Mouse (Mus musculus) gastrocnemius, adult 8-10 months (tissue): Measurements from ENCODE around the gene Tead3. TPM values are rescaled to one million over a fixed set of nuclear protein-coding genes. Genes with fewer than 3 reads are reported as not detected.
A peak's percentile ranks its signal among the peaks of the same experiment; 100 is the strongest.

ENCODE experiments used
- DNase-seq, 2 experiments: peaks; one replicate each; pipeline ENCODE4 v3.0.0; 2022; ENCODE audit warnings: low spot score in 2 of 2
- total RNA-seq, 4 experiments: library from RNA; stranded (reverse); gene quantifications; 2 replicates each; pipeline ENCODE4 v1.2.4; 2022

Gene Tead3
- total RNA-seq, result 1 to 10 TPM; 3.2 to 5.7 (median 4.5) TPM

DNA sequence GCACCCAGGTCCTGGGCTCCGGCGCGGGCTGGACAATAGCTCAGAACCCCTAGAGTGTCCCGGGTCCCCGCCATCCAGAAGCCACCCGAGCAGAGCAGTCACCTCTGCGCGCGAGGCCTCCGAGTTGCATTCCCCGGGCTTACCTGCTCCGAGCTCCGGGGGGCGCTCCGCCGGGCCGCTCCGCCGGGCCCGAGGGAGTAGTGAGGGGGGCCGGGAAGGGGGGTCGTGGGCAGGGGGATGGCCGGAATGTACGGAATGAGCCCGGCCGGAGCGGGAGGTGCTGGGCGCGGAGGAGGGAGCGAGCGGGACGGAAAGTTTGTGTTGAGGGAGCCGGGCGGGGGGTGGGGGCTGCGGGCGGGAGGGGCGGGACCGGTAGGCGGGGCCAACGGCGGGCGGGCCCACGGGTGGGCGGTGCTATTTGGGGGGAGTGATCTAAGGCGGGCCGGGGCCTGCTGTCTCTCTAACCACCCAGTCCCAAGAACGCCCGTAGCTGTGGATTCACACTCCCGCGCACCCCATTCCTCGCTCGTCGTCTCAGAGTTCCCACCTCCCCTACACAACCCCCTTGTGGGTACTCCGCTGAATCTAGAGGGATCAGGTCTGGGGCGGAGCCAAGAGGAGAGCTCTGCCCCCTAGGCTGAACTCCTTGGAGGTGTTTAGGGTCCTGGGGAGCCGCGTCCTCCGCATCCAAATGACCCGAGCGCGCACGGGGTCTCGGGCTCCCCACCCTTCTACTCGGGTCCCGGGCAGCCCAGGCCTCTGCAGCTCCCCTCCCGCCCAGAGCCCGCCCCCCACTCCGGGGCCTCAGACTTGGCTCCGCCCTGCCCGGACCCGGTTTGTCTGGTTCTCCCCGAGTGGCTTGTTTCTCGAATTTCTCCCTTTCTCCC lies at the start of gene Tead3:
Gene Tead3, minus strand, starts transcription at position 352 of the 887 bp plus-strand sequence.
- peak; percentile 56 to 64 for DNase-seq

DNA sequence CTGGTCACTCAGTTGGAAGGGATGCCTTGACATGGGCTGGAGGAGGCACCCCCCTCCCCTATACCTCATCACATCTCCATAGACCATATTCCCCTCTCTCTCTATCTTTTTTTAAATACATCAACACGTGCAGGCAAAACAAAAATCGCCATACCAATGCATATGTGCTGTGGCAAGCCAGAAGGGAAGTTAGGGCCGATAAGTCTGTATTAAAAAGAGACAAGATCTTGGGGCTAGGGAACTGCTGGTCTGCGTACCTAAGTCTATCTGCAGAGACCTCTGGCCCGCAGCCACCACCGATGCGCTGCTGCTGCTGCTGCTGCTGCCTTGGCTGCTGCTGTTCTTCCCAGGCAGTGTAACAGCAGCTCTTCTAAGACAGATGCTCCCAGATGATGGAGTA lies 44.4 kb upstream of the Tead3 start:
- no peak for DNase-seq

DNA sequence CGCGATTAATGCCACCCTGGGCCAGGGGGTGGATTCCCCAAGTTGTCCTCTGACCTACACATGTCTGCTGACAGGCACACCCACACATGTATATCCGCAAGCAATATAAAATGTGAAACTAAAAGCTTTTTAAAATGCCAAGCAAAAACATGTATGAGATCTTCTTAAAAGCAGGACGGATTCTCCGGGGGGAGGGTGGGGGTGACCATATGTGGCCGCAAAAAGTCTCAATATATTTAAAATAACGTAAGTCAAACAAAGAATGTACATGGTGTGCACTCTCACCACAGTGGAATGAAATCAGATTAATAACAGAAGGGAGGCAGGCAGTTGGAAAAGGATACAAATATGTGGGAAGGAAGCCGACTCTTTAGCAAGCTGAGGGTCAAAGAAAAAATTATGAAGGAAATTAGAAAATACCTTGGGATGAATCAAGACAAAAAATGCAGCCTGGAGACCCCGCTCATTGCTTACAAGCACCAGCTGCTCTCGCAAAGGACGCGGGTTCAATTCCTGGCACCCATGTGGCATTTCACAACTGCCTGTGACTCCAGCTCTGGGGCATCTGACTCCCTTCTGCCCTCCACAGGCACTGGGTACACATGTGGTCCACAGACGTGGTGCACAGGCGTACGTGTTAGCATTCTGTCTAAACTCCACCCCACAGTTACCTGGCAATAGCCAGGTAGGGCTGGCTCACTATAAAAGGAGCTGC lies 43.6 kb upstream of the Tead3 start:
- DNase-seq, result no peak

DNA sequence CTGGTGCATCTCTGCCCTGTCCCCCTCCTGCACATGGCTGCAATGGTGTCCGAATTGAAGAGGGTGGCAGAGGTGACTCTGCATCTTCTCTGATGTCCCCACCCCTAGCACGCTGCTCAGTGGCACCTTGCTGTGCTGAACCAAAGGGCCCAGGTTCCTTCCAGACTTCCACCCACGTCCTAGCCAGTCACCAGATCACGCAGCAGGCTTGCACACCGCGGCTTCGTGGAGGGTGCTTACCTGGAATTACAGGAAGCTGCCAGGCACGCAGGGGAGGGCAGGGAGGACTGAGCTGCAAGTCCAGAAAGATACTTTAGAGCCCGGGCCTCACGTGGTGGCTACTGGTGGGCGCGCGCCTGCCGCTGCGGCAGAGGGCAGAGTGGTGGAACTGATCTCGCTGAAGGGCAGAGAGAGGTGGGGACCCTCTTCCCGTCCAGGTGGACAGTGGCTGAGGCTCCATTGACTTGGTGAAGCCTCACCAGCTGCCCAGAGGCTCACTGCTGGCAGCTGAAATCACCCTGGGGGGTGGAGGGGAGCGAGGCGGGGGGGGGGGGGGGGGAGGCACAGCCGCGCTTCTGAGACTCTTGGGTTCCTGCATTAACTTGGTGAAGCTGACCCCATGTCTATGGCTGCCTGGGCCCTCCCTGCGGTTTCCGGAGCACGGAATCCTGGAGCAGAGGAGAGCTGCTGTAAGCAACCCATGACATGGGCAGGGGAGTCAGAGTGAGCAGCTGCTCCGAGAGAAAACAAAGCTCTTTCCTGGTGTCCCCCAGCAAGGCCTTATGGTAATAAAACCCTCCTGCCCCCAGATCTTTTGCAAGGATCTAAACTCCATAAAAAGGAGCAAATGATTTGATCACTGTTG lies 41.2 kb upstream of the Tead3 start:
- DNase-seq, result no peak

DNA sequence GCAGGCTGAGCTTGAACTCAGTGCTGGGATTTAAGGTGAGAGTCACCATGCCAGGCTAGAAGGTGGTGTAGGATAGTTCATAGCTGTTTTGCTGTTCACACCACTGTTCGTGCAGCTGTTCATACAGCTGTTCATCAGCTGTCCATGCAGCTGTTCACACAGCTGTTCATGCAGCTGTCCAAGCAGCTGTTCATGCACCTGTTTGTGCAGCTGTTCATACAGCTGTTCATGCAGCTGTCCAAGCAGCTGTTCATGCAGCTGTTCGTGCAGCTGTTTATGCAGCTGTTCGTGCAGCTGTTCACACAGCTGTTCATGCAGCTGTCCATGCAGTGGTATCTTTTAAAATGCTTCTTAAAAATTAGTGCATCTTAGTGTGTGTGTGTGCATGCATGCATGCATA lies 37.9 kb upstream of the Tead3 start:
- no peak for DNase-seq

DNA sequence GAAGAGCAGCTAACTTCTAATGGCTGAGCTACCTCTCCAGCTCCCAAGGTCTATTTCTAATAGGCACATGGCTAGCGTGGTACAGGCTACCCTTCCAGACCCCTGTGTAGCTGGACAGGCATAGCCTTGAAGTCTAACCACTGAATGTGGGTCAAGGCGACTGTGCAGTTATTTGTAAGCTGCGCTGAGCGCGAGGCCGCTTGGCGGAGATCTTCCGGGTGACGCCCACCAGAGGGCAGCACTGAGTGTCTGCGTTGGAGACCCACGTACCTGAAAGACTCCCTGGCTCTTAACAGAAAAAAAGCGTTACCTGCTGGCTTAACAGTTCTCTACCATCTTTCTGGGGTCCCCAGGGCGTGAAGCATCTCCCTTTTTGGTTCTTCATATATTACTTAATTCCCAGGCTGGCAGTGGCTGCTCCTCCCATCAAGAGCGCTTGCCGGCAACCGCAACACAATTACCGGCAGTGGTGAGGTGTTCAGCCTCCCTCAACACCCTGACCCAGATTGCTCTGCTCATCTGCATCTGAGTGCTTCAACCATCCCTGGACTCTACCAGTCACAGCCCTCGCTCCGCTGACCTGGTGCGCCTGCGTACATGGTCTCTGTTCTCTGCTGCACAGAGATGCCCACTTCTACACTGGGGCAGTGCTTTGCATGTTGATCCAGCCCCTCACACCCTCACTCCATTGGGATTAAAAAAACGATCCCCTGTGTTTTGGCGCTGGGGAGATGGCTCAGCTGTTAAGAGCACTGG lies 35.7 kb upstream of the Tead3 start:
- peak; percentile 55 to 68 for DNase-seq

DNA sequence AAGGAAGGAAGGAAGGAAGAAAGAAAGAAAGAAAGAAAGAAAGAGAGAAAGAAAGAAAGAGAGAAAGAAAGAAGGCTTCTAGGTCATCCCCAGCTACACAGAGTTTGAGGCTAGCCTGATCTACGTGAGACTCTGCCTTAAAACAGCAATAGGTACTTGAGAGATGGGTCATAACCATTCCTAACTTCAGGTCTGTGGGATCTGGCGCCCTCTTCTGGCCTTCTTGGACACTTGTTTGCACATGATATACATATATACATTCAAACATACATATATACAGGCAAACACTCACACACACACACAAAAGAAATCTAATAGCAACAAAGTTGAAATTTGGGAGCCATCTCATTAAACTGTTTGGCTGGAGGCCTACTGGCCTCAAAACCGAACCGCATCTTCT lies 33.7 kb upstream of the Tead3 start:
- DNase-seq, result no peak

DNA sequence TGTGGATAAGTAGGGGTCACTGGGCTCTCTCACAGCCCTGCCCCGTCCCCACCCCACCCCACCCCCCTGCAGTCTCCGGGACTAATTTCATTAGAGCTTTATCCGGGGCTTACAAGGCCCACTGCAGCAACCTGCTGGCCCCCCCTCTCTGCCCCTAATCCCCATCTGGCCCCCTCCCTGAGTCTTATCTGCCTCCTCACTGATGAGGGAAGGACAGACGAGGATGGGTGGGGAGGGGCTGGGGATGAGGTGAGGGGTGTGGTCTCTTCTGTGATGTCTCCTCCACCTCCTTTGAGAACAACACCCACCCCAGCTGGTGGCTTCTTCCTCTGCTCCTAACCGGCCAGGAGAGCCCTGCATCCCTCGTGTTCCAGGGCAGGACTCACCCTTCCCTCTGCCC lies 29.6 kb upstream of the Tead3 start:
- no peak for DNase-seq

DNA sequence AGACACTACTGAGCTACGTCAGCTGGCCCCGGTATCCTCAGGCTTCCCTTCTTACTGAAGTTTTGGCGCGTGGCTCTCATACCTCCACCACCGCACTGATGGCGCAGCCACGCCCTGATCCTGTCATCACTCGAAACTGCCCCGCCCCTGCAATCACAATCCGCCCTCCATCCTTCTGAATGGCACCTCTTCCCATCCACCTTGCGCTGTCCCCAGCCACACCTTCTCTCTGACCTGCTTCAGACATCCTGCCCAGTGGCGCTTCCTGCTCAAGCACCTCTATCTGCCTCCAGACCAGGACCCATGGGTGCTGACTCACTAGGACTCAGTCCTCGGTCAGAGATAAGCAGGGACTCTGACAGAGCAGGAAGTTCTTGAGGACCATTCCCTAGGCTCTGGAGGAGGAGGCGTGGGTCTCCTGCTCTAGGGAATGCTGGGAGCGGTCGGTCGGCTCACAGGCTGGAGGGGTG lies 25.0 kb upstream of the Tead3 start:
- no peak for DNase-seq

DNA sequence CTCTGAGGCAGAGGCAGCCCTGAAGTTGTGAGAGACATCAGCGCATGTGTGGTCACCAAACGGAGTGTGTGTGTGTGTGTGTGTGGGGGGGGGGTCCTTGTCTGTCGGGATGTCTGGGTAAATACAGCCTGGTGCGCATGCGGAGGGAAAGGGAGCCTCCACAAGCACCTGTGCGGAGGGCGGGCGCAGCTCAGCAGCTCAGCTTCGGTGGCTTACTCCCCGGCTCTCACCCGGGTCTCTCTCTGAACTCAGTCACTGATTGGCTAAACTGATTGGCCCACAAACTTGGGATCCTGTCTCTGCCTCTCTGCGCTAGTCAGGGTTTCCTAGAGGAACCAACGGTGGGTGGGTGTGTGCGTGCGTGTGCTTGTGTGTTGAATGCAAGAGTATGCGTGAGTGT lies 23.9 kb upstream of the Tead3 start:
- DNase-seq, result no peak

DNA sequence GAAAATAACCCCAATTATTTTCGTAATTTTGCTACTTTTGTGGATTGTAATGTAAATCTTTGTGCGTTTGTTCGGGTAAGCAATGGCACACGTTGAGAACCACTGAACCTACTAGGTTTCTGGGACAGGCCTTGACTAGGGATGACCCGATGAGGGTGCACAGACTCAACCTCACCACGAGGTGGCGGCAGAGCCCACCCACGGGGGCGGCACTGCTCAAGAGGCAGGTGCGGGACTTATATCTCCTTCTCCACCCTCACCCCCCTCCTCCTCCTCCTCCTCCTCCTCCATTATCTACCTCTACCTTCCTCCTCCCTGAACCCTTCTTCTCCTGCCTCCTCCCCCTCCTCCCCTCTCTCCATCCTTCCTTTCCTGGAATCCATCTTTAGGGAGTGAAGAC lies 23.2 kb upstream of the Tead3 start:
- no peak for DNase-seq

DNA sequence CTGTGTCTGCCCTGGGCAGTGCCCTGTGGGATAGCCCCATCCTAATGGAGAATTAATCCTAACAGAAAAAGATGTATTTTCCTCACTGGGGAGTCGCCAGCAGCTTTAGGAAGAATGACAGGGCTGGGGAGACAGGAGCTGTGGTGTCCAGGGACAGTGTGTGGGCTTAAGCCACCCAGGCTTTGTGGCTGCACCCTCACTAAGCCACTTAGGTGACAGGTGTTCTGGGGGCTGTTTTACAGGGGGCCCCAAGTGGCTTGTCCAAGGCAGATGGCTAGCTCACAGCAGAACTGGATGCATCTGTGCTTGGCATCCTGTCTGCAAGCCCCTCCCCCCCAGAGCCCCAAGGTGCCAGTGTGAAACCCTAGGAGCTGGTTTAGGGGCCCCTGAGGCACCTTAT lies 21.3 kb upstream of the Tead3 start:
- DNase-seq, result no peak

DNA sequence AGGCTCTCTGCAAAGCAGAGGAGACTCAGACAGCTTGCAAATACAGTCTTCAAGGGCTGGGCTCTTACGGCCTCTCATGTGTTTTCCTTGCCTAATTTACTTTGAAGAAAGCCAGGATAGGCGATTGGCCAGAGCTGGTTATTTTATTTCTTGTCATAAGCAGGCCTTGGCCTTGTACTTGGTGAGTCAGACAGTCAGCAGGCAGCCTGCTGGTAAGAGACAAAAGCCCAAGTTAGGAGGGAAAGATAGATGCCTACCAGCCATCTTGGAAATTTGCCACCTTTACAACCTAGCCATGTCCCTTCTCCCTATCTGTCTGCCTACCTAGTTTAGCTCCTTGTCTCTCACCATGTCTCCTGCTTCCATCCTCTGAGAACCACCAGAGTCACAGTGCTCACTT lies 20.7 kb upstream of the Tead3 start:
- no peak for DNase-seq

DNA sequence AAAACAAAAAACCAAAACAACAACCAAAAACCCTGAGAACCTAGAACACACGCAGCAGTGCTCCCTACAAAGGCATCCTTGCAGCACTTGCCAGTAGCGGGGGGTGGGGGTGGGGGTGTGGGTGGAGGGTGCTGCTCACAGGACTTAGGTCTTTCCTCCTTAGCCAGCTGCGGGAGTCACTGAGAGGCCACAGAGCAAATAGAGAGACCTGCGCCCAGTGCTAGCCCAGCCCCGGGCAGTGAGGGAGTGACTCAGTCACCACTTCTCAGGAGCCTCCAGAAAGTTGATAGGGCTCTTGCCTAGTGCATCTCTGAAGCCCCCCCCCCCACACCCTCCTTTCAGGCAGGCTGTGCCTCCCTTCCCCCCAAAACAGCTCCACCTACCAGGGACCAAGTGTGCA lies 18.4 kb upstream of the Tead3 start:
- no peak for DNase-seq

DNA sequence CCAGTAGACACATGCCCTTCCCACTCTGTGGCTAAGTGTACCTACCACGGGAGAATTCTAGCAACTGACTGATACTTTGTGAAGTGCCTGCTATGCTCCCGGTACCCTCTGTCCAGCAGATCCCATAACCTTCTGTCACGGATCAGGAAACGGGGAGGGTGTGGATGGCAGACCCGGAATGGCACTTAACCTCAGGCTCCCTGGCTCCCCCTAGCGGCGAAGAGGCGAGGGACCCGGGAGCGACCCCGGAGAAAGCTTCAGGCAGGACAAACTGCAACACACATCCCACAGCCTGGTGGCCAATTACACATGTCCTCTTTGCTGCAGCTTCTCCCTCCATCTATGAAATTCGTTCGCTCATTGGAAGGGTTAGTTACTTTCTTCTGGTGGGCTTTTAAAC lies 17.8 kb upstream of the Tead3 start:
- DNase-seq, result peak; percentile 67 to 74

DNA sequence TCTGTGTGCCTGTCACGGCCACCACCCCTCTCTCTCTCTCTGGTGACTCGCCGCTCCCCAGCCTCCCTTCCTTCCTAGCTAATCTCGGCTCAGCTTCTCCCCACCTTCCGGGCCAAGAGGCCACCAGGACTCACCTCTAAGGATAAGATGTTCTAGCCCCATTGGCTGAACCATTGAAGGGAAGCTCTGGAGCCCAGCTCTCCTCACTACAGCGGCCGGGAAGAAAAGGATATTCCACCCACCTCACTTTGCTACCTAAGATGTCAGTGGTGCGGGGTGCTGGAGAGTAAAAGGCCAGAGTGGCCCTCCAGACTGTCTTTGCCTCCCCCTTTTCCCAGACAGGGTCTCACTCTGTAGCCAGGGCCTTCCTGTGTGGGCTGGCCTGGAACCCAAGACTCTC lies 14.5 kb upstream of the Tead3 start, which contains the start of gene Tulp1:
Gene Tulp1, minus strand, starts transcription at position 101 of the 400 bp plus-strand sequence.
- no peak for DNase-seq

DNA sequence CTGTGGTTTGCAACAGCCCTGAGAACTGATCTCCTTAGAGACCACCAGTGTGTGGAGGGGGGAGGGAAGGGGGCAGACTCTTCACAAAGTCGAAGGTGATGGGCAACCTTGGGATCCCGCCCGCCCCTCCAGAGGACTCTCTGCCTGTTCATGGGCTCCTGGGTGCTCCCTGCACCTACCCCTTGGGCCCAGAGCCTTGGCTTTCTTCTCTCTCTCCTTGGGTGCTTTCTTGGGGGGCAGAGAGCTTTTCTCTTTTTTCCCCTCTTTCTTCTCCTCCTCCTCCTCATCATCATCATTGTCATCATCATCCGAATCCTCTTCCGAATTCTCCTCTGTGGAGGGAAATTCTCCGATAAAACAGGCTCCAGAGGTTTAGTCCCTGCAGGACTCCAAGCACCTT lies 12.9 kb upstream of the Tead3 start:
- DNase-seq, result no peak

DNA sequence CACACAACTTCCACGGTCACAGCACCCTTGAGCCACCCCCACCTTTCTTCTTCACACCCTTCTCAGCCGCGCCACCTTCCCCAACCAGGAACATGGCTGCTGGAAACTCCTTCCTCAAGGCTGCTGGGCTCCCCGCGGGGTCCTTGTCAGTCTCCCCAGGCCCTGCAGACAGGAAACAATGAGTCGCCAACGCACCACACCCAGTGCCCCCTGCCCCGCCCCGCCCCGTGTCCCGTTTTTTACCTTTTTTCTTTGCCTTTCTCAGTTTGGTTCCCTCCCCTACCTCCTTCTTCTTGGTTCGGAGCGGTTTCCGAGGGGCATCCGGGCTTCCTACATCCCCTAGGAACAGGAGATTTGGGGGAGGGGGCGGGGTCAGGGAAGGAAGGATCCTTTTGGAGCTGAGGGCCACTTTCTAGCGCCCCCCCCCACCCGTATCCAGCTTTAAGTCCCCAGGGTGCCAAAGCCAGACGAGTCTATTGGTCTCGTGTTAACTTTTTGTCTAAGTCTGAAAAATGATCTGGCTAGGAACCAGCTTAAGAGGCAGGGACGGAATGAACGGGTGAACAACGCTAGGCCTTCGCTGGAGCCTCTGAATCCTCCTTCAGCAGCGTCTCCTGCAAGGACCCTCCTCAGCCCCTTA lies 12.2 kb upstream of the Tead3 start:
- no peak for DNase-seq

DNA sequence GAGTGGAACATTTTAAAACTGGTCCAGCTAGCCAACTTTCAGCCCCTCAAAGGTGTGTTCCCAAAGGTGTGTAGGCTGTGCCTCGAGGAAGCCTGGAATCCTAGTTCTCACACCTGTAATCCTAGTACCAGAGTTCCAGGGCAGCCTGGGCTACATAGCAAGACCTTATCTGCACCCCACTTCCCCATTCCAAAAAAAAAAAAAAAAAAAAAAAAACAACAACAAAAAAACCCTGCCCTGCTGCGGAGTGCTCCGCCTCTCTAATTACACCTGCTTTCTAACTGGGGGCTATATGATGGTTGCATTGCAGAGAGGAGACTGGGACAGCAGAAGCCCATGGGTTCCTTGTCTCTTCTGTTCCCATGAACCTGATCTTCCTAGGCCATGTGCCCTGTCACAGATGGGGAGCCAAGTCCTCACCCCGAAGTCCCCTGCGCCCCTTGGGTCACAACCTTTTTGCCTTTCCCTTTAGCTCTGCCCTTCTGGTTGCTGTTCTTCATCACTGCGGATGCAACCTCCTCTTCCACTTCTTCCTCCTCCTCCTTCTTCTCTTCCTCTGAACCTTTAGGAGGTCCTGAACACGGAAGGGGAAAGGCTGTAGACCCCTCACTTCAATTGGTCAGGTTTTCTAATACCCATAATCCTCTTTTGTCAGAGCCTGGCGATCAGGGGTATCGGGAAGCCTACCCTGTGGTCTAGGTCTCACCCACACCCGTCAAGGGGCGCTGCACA lies 11.5 kb upstream of the Tead3 start:
- no peak for DNase-seq
